Mouse (Mus musculus): ENCODE measurements around the gene Grxcr1. TPM values are rescaled to one million over a fixed set of nuclear protein-coding genes. Genes with fewer than 3 reads are reported as not detected.

The Grxcr1 gene
- not detected for polyA plus RNA-seq (2015; fragmentation: Illumina TruSeq; extraction: RNeasy Lipid Tissue Mini Kit (QIAGEN cat#74804); ENCODE audit: insufficient read depth, low replicate concordance)

DNA sequence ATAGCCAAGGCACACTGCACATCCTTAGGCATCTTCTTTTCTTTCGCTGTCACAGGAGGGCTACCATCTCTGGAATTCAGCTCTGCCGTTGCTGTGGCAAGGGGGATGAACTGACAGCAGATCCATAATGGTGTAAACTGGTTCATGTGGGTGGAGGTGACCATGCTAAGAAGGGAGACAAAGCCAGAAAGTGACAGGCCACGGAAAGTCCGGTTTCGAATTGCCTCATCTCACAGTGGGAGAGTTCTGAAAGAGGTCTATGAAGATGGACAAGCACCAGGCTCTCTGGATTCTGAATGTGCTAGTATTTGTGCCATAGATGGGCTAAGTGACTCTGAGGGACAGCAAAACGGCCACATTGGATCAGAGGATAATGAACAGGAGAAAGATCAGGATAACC is at the start of gene Grxcr1:
Gene Grxcr1, plus strand, starts transcription at position 92 of the 400 bp plus-strand sequence.

Other genes with a start within 250 kb of the Grxcr1 start
- 64.6 TPM for gene Atp8a1, start 184.4 kb upstream of the Grxcr1 start, polyA plus RNA-seq (2015; fragmentation: Illumina TruSeq; extraction: RNeasy Lipid Tissue Mini Kit (QIAGEN cat#74804); ENCODE audit: insufficient read depth, low replicate concordance)
- gene Gm5108, start 90.2 kb upstream of the Grxcr1 start, polyA plus RNA-seq (2015; fragmentation: Illumina TruSeq; extraction: RNeasy Lipid Tissue Mini Kit (QIAGEN cat#74804); ENCODE audit: insufficient read depth, low replicate concordance), result not detected
- not detected for gene Gm21905, start 85.4 kb upstream of the Grxcr1 start, polyA plus RNA-seq (2015; fragmentation: Illumina TruSeq; extraction: RNeasy Lipid Tissue Mini Kit (QIAGEN cat#74804); ENCODE audit: insufficient read depth, low replicate concordance)

Measured in spleen, adult 10 weeks (tissue).